Mouse (Mus musculus) heart, adult 18-20 months (tissue): ENCODE results near the gene Fam24a. TPM values are rescaled to one million over a fixed set of nuclear protein-coding genes. Genes with fewer than 3 reads are reported as not detected.

Source experiments
- total RNA-seq, 2 experiments: library from RNA; stranded (reverse); gene quantifications; 2 replicates each; pipeline ENCODE4 v1.2.3; 2021

The Fam24a gene
- total RNA-seq, 2 experiments from 2014 or later = not detected

Other genes with a start within 250 kb of the Fam24a start
- not detected for gene 4933402N03Rik, start 187.6 kb upstream of the Fam24a start, total RNA-seq
- gene 5430419D17Rik, start 159.5 kb upstream of the Fam24a start, total RNA-seq = 10 to 100 TPM; 10.3 to 10.7 TPM
- gene Cuzd1, start 11.6 kb upstream of the Fam24a start, total RNA-seq = under 1 TPM; 0.21 to 0.42 TPM
- not detected for gene Fam24b, start 4.3 kb upstream of the Fam24a start, total RNA-seq
- gene 2310057M21Rik, start 28.9 kb downstream of the Fam24a start, total RNA-seq = 10 to 100 TPM; 15.0 to 17.5 TPM
- gene Pstk, start 37.3 kb downstream of the Fam24a start, total RNA-seq = 10 to 100 TPM; 46.5 to 52.9 TPM
- gene Ikzf5, start 76.7 kb downstream of the Fam24a start, total RNA-seq = 10 to 100 TPM; 29.2 to 37.8 TPM
- gene Acadsb, start 76.7 kb downstream of the Fam24a start, total RNA-seq = 100 to 1,000 TPM; 223 to 272 TPM
- gene Hmx3, start 209.0 kb downstream of the Fam24a start, total RNA-seq = not detected
- not detected for gene Hmx2, start 214.9 kb downstream of the Fam24a start, total RNA-seq
- gene Bub3, start 226.4 kb downstream of the Fam24a start, total RNA-seq = 10 to 100 TPM; 28.7 to 29.2 TPM